Mouse (Mus musculus) liver, adult 2 months (tissue): ENCODE data around the gene Fgd6.

ENCODE experiments used
- CTCF ChIP-seq: fragments of 200-500 bp; IDR thresholded peaks from 2 replicates; pipeline ENCODE4 v1.5.1; 2011; ENCODE audit warnings: low read depth, low read length, control low read depth
- POLR2A ChIP-seq: fragments of 200-500 bp; IDR thresholded peaks from 2 replicates; pipeline ENCODE4 v1.6.1; 2011; ENCODE audit warnings: low read length, control low read depth; ENCODE audit not compliant: insufficient read depth; ENCODE audit errors: extremely low read depth

DNA sequence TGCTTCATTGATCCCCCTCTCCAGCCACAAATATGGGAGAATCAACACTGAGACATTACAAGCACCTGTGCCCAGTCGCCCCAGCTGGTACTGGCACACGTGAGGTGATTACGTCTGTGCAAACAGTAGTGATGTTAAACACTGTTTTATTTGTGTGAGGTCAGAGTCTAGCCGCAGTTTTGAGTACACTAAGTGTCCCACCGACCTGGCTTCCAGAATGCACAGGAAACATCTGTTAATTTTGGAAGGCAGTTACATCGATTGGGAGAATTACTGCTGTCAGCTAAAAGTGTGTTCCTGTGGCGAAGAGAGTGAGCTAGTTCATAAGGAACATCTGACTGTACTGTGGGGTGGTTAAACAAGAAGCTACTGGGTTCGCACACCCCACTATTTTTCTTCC, 24.4 kb downstream of the Fgd6 start:
- TF ChIP-seq CTCF: no peak
- TF ChIP-seq POLR2A: no peak
